Mouse (Mus musculus) urinary bladder, postnatal 36 days (tissue): ENCODE measurements around the gene Rab11fip5.

Experiments
- DNase-seq, 2 experiments: peaks; one replicate each; pipeline ENCODE4 v3.0.0; 2022; ENCODE audit warnings: low spot score in 2 of 2, mixed read lengths in 1 of 2

The Rab11fip5 gene

DNA sequence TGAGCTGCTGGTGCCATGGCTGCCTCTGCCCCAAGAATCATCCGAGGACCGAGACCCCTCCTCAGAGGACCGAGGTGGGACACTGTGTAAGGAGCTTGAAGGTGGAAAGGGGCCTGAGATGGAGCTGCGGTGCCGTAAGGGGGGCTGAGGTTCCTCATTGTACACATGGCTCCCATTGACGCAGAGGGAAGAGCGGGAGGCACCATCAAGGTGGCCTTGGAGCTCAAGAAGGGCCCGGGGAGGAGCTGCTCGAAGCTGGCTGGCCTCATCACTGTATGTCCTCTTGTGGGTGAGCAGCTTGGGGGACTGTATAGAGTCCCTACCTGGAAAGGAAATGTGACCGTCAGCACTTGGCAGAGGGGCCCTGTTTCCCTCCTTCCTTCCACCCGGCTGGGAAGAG lies 26.3 kb downstream of the Rab11fip5 start:
- DNase-seq: no peak

- DNase-seq: peak; percentile 65 to 83
Measured at GRCm38 (mm10) chr6:85346028-85346634, 28.3 kb downstream of the Rab11fip5 start.

DNA sequence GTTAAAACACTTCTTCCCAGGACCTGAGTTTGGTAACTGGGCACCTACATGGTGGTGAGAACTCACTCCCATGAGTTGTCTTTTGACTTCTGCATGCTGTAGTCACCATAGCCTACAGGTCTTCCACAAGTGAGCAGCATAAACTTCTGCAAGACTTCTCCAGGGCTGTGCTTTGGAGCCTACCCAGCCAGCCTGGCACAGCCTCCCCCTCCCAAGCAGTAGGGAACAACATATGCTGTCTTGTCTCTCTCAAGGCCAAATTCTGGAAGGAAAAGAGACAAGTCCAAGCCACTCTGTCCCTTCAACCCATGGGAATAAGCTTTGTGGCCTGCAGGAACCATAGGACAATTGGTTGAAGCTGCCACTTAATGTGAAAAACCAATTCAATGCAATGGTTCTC lies 29.5 kb downstream of the Rab11fip5 start:
- no peak for DNase-seq

- no peak for DNase-seq
Measured at GRCm38 (mm10) chr6:85343027-85343426, 31.4 kb downstream of the Rab11fip5 start.

GRCm38 (mm10) chr6:85341814-85342501 lies 32.5 kb downstream of the Rab11fip5 start:
- no peak for DNase-seq

GRCm38 (mm10) chr6:85340184-85340583 lies 34.2 kb downstream of the Rab11fip5 start:
- no peak for DNase-seq

GRCm38 (mm10) chr6:85339273-85339901 lies 35.0 kb downstream of the Rab11fip5 start:
- no peak for DNase-seq

- no peak for DNase-seq
Measured at GRCm38 (mm10) chr6:85336944-85337343, 37.5 kb downstream of the Rab11fip5 start.

DNA sequence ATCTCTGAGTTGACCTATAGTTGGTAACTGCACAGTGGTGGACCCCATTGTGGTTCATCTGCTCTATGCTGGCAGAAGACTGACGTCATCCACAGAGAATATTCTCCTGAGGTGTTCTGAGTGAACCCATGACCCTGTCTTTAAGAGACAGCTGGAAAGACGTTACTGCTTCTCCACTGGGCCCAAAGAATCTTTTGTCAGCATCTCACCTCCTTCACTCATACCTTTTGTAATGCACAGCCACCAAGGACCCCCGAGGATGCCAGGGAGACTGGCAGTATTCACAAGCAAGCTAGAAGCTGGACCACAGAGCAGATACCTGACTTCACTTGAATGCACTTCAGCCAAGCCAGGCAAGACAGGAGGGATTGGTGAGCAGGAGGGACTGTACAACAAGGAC lies 39.1 kb downstream of the Rab11fip5 start:
- DNase-seq: no peak

DNA sequence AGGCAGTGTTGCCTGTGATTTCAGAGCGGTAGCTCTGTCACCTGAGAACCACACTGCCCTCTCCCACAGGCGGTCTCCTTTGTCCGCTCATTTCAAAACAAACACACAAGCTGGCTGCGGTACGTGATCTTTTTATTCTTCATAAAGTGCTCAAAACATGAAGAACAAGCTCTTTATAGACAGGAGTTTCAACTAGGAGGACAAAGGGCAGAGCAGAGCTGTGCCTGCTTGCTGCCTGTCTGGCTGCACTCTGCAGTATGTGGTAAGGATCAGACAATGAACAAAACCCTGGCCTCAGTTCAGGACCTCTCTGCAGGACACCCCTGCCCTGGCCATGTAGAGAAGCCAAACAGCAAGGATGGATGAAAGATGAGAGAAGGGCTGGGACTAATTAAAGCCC lies 39.6 kb downstream of the Rab11fip5 start:
- no peak for DNase-seq

GRCm38 (mm10) chr6:85334251-85334650 lies 40.2 kb downstream of the Rab11fip5 start:
- DNase-seq: no peak

DNA sequence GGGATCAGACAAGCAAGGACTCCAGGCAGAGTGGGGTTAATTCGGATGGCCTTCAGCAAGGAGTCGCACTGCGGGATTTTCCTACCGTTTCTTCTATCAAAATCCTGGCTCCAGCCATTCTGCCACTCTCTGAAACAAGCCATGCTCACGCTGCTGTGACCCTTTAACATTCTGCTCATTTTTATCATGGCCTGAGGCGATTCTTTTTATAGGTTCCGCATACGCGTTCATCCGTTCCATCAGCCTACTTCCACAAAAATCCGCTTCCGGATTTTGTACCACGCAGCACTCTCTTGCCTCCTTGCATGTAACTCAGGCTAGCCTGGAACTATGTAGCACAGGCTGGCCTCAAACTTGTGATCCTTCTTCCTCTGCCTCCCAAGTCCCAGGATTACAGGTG lies 40.7 kb downstream of the Rab11fip5 start:
- DNase-seq: no peak

DNA sequence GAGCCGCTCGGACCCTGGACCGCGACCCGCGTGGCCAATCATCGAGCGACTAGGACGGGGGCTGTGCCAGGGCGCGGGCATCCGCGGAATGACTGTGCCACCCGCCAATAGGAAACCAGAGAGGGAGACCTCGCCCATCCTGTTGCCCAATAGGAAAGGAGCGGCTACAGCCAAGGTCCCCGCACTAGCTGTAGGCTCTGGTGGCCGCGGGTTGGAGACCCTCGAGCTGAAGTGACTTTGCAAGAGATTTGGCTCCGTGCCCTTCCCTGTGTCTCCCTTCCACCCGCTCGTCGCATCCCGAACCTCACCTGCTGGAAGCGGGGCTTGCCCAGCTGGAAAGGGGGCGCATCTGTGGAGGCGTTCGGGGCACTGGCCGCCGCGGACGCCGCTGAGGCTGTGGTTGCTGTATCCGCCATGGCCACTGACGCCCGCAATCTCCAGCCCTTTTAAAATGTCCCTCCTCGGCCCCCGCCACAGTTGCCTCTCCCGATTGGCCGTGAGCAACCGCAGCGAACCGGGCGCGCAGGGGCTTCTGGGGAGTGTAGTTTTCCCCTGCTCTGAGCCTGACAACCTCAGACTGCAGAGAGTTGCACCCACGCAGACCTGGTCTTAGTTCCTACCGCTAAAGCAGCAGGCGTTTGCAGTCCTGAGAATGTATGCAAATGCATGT lies 41.3 kb downstream of the Rab11fip5 start, which contains the start of gene Sfxn5:
Sfxn5 (minus strand) TSS at position 423 of the 670 bp plus-strand sequence.
- DNase-seq: peak; percentile 92 to 95

DNA sequence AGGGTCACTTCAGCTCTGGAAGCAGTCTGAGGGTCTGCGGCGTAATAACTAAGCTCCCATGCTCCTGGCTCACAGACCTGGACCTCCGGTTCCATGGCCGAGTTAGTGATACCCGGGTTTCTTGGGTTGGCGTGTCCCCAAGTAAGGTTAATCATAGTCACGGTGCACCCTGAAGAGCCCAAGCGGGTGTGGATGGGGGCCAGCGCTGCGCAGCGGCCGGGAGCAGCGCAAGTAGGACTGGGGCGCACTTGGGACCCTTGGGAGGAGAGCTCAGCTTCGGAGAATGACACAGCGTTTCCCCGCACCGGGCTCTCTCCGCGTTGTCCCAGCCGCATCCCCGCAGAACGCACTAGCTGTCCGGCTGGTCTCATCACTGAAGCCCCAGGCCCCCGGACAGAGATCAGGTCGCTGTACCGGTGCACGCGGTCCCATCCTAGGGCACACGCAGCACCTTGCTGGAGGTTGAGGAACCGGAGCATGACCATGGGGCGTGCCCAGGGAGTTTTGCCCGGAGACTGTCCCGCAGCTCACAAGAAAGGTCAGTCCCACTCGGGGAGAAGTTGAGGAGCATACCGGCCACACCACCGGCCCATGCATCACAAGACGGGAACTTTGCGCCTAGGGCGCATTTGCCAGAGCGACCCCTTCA lies 42.0 kb downstream of the Rab11fip5 start:
- DNase-seq: no peak

DNA sequence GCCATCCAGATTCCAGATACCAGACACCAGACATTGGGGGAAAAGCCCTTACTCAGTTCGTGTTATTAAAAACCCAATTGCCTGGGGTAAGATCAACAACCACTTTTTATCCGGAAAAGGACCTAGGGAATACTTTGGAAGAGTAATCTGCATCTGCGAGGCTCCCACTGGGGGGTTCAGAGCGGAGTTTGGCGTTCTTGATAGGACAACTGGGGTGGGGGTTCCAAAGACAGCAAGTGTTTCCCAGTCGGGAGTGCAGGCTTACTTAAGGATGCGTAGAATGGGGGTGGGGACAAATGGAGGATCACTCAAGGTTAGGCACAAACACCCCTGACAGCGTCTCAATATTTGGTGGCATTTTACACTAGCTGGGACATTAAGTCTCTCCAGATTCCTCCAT lies 42.7 kb downstream of the Rab11fip5 start:
- no peak for DNase-seq

DNA sequence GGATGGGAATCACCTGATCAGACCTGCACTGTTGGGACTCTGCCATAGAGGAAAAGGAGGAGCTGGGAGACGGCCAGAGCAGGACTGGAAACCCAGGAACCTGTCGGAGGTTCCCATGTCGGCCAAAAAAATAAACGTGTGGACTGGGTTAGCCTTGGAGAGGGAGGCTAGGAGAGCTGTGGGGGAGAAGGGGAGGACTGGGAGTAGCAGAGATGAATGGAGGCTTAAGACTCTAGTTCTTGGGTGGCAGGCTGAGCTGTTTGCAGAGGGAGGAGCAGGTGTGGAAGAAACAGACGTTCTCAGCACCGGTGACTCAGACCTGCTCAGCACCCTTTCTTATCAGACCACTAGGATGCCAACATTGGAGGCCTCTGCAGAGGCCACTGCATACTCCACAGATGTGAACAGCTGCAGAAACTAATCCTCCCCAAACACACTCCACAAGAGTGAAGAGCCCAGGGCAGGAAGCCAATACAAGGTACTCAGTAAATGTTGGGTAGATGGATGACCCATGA lies 43.2 kb downstream of the Rab11fip5 start:
- peak in 1 of 2 experiments; percentile 40 for DNase-seq

DNA sequence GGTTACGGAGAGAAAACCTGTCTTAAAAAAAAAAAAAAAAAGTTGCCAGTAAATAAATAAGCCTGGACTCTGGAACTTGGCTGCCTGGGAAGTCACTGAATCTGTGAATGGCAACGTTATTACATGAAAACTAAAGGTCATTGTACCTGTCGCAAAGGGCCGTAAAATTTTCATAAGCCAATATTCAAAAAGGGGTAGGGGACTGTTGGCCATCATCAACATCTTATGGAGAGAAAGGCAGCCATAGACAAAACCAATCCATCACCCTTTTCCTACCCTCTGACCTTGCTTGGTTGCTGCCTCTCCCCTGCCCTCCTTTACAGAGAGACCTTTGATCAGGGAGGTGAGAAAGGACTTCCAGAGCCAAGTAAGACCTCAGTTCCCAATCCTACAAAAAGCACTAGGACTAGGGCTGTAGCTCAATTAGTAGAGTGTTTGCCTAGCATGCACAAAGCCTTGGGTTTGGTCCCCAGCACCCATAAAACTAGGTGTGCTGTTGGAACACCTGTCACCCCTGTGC lies 44.7 kb downstream of the Rab11fip5 start:
- DNase-seq: no peak

GRCm38 (mm10) chr6:85326564-85326963 lies 47.9 kb downstream of the Rab11fip5 start:
- DNase-seq: no peak

DNA sequence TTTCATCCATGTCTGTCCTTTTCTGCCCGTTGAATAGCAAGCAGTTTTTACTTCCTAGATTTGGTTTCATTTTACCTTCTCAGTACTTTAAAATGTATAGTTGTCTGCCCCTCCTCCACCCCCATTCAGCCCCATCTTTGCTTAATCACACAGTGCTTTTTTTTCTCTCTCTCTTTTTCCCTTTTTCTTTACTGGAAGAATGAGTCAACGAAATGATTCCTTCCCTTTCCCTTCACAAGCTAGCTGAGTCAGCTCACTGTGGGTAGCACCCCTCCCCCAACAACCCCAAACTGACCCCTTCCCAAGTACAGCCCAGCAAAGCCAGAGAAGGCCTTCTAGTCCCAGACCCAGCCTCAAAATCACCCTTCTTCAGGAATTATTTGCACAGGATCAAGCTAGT lies 49.3 kb downstream of the Rab11fip5 start:
- DNase-seq: no peak

GRCm38 (mm10) chr6:85320445-85320866 lies 54.0 kb downstream of the Rab11fip5 start:
- no peak for DNase-seq

GRCm38 (mm10) chr6:85316211-85316610 lies 58.2 kb downstream of the Rab11fip5 start:
- no peak for DNase-seq
